Mouse (Mus musculus) kidney, postnatal 36 days (tissue): ENCODE measurements at regions not wholly inside any gene's neighbourhood (a gene's known extent, or its start where the extent isn't known, plus 50 kb on each side); places are given as distances from the start of the nearest gene placed in this dataset.
A peak's percentile ranks its signal among the peaks of the same experiment; 100 is the strongest.

Source experiments
- DNase-seq, 2 experiments: peaks; one replicate each; pipeline ENCODE4 v3.0.0; 2021 to 2022; ENCODE audit warnings: mixed read lengths in 2 of 2

DNA sequence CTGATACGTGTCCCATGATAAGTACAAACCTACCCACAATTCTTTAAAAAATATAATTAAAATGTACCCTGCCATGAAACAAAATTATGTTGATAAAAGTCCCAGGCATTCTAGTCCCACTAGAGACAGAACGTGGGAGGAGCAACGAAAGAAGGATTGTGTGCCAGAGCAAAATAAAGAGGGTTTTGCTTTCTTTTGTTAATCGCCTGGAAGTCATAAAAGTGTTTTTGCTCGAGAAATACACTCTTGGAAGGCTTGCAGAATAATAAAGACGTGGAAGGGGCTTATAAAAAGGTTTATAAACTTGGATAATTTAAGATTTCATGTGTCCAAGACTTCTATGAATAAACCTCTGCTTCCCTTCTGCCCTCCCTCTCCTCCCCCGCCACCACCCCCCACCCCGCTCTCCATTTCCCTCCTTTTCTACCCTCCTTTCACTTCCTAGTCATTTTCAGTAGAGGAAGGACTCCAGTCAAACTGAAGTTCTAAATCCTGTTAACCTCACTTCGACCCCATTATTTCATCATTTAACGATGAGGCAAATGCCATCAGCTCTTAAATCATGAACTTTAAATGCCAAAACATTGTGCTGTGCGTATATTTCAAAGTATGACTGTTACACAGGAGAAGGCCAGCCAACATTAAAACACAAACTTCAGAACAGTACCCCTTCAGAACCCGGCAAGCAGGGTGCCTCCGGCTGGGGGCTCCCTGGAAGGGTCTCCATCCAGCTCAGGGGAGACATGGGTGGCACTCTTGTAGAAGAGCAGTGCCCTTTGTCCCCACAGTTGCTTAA, 54.8 kb upstream of the Cep85l start:
- DNase-seq, result peak in 1 of 2 experiments; percentile 48

DNA sequence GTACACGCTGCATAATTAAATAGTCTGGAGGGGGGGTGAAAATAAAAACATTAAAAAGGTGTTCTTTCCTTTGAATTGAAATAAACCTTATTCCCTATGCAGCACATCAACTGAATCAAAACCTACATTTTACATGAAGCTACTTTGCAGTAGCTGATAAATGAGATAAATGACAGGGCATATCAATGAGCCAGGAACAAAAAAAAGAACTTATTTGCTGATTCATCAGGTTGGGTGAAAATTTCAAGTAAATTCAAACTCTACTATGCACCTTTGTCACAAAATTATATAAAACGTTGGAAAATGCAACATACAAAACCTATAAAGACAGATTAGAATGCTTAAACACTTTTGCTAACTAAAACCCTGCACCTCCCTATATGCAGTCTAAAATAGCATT, 53.0 kb upstream of the Cep85l start:
- no peak for DNase-seq

DNA sequence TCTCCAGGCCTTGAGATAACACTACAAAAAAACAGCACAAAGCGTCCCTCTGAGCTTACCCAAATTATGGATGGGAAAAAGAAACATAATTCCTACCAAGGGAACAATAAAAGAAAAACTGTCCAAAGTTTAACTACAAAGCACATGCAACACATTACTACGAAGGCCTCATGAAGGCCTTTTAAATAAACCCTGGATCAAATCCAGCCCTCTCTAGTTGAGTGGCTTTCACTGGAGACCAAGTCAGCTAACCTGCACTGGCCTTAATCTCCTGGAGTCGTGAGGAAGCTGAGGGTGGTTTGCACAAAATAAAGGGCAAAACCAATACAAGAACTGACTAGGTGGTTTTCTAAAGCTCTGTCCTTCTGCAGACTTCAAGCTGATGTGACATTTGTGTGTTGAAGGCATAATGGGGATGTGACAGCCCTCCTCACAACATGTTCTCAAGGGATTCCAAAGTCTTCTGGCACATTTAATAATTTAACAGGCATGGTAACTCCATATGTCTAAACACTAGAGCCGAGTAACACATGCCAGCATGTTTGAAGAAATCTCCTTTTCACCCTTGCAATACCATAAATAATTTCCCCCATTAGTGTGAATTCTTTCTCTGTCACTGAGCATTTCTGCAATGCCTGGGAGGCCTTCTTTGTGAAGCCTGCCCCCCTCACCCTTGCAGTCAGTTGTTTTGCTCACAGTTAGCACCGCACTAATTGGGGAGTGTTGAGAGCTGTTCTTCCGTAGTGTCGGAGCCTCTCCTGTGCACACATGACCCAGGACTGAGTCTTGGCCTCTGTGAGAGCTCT, 50.0 kb upstream of the Cep85l start:
- no peak for DNase-seq
